Mouse (Mus musculus): ENCODE measurements around the gene 4933407L21Rik. TPM values are rescaled to one million over a fixed set of nuclear protein-coding genes. Genes with fewer than 3 reads are reported as not detected.

Gene 4933407L21Rik
- polyA plus RNA-seq, 1 experiment from 2014 or later = 0.04 TPM

DNA sequence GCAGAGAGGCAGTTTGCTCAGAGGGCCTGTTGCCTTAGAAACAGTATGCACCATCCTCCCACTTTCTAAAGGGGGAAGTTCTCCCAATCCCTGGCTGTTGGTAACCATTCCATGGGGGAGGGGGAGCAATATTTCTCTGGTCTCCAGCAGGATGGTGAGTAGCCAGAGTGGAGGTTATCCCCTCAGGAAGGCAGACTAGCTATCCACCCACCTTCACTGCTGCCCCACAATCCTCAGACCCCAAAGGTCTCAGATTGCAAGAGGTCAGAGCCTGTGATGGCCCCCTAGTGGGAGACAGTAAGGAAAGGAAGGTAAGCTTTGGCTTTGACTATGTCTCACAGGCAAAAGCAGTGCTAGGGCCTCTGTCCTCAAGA is 28.9 kb upstream of the 4933407L21Rik start:
- Histone ChIP-seq H3K9me3 (replicated peaks) (no peaks in the 10 kb centered on the region), H3K36me3 (no peaks in the 10 kb centered on the region), H3K27me3 (no peaks in the 10 kb centered on the region), H3K27ac (peak overlapping the region; percentile 6; the same call in 1 of the 2 replicates), H3K4me3 (no peak overlapping the region), H3K4me2 (no peak overlapping the region), H3K9ac (no peak overlapping the region), H3K4me1 (replicated peaks) (peaks cover 82% of the 10 kb centered on the region)
- ATAC-seq (replicated peaks; ENCODE audit: insufficient number of reproducible peaks, insufficient read depth, low FRiP score, low read depth) = no peak

DNA sequence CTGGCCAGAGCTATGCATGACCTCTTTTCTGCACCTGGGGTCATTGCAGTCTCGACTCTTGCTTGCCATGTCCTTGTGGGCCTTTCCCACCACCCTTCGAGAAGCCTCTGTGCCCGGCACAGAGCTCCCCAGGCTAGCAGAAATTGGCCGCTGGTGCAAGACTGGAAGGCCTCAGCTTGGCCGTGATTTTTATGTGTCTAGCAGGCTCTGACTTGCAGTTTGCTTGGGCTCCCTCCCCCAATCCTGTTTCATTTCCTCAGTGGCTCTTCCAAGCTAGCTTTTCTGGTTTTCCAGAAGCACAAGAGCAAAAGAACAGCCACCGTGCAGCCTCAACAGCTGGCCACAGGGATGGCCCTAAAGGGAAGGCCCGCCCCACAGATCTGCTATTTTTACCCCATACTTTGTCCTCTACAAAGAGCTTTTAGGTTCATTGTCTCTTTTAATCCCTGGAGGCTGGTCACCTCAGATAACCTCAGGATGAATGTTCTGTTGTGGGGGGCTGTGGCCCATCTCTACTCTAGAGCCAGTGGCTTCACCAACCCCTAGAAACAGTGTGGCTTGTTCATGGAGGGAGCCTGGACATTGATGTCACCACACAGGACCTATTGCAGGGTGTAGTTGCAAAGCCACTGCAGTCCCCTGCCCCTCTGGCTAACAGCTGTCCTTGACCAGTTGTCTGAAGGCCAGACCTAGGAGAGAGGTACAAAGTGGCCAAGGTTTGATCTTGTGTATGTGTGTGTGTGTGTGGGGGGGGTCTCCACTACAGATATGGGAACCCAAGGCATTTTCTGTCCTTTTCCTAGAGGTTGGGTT is 27.6 kb upstream of the 4933407L21Rik start:
- 42% methylated on average over 7 of the region's 7 CpGs for WGBS
- no peaks in the 10 kb centered on the region for H3K9me3 ChIP-seq (replicated peaks)
- no peak overlapping the region for H3K9ac ChIP-seq
- peak overlapping the region; percentile 77 for H3K27ac ChIP-seq
- H3K4me2 ChIP-seq = no peak overlapping the region
- H3K36me3 ChIP-seq = peaks cover 13% of the 10 kb centered on the region
- peaks cover 81% of the 10 kb centered on the region for H3K4me1 ChIP-seq (replicated peaks)
- no peak overlapping the region for H3K4me3 ChIP-seq
- H3K27me3 ChIP-seq = no peaks in the 10 kb centered on the region
- ATAC-seq (replicated peaks; ENCODE audit: insufficient number of reproducible peaks, insufficient read depth, low FRiP score, low read depth) = no peak

DNA sequence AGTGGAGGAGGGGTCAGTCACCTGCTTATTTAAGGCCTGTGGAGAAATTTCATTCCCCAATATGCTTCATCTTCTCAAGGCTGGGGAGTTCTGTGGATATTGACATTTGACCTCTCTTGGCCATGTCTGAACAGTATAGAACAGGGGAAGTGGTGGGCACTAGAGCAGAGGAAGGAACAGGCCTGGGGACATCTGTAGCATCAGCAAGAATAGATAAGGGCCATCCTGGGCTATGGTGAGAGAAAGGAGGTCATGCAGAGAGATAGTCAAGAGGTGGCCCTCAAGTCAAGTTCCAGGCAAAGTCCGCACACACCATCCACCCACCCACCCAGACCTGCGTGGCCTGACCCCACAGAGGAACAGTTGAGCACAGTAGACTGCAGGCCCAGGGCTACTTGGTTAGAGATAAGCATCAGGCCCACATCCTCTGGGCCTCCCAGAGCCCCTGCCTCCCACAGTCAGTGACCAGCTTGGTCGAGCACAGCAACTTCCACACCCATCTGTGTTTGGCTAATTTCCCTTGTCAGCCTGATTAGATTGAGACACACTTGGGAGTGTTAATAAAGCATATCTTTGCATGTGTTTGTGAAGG is 26.7 kb upstream of the 4933407L21Rik start:
- no peak overlapping the region for H3K4me3 ChIP-seq
- peak overlapping the region; percentile 11; the same call in 1 of the 2 replicates for H3K4me2 ChIP-seq
- H3K27ac ChIP-seq = peak overlapping the region; percentile 77
- H3K27me3 ChIP-seq = no peaks in the 10 kb centered on the region
- H3K9ac ChIP-seq = no peak overlapping the region
- 16% methylated on average over 3 of the region's 3 CpGs for WGBS
- no peaks in the 10 kb centered on the region for H3K9me3 ChIP-seq (replicated peaks)
- ATAC-seq (replicated peaks; ENCODE audit: insufficient number of reproducible peaks, insufficient read depth, low FRiP score, low read depth) = peak; percentile 51; the same call in 1 of the 2 replicates
- peaks cover 78% of the 10 kb centered on the region for H3K4me1 ChIP-seq (replicated peaks)
- peaks cover 21% of the 10 kb centered on the region for H3K36me3 ChIP-seq

DNA sequence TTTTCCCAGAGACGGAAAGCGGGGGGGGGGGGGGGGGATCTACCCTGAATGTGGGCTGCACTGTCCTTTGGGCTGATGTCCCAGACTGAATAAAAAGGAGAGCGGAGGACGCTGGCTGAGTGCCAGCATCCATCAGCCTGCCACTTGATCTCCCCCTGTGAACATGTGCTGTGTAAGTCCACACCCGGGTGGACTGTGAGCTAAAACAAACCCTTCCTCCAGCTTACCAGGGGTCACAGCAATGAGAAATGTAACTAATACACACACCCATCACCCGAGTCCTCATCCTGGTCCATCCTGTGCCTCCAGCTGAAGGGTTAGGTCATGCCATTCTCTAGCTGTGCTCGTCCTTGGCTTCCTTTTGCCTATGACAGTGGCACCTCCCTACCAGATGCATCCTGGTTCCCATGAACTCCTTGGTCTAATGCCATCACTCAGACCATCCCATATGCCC is 26.1 kb upstream of the 4933407L21Rik start:
- WGBS = 5% methylated on average over 7 of the region's 7 CpGs

DNA sequence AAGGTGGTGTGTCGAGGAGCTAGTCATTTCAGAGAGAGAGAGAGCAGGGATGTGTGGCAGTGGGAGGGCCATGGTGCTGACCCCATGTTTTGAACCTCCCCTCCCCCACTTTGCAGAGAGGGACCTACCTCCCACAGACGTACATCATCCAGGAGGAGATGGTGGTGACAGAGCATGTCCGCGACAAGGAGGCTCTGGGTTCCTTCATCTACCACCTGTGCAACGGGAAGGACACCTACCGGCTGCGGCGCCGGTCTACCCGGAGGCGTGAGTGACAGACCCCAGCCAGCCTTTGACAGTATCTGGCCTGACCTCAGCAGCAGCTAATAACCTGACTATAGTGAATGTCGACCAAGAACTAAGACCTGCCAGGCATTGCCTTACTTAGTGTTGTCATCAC is 21.4 kb upstream of the 4933407L21Rik start:
- Histone ChIP-seq H3K9ac (no peak overlapping the region), H3K27ac (no peak overlapping the region), H3K27me3 (no peaks in the 10 kb centered on the region), H3K36me3 (peaks cover 35% of the 10 kb centered on the region), H3K4me2 (no peak overlapping the region), H3K4me1 (replicated peaks) (peaks cover 52% of the 10 kb centered on the region), H3K4me3 (no peak overlapping the region), H3K9me3 (replicated peaks) (no peaks in the 10 kb centered on the region)
- peak; percentile 52 for ATAC-seq (replicated peaks; ENCODE audit: insufficient number of reproducible peaks, insufficient read depth, low FRiP score, low read depth)
- WGBS = 35% methylated on average over 12 of the region's 12 CpGs

More for the DNA sequence above, 26.1 kb upstream of the 4933407L21Rik start:
- H3K36me3 ChIP-seq = peaks cover 25% of the 10 kb centered on the region
- no peaks in the 10 kb centered on the region for H3K9me3 ChIP-seq (replicated peaks)
- H3K4me1 ChIP-seq (replicated peaks) = peaks cover 78% of the 10 kb centered on the region
- ATAC-seq (replicated peaks; ENCODE audit: insufficient number of reproducible peaks, insufficient read depth, low FRiP score, low read depth) = peak; percentile 80
- peak overlapping the region; percentile 14; the same call in 1 of the 2 replicates for H3K4me2 ChIP-seq
- H3K9ac ChIP-seq = no peak overlapping the region
- H3K27me3 ChIP-seq = no peaks in the 10 kb centered on the region
- H3K27ac ChIP-seq = peak overlapping the region; percentile 77
- H3K4me3 ChIP-seq = no peak overlapping the region

DNA sequence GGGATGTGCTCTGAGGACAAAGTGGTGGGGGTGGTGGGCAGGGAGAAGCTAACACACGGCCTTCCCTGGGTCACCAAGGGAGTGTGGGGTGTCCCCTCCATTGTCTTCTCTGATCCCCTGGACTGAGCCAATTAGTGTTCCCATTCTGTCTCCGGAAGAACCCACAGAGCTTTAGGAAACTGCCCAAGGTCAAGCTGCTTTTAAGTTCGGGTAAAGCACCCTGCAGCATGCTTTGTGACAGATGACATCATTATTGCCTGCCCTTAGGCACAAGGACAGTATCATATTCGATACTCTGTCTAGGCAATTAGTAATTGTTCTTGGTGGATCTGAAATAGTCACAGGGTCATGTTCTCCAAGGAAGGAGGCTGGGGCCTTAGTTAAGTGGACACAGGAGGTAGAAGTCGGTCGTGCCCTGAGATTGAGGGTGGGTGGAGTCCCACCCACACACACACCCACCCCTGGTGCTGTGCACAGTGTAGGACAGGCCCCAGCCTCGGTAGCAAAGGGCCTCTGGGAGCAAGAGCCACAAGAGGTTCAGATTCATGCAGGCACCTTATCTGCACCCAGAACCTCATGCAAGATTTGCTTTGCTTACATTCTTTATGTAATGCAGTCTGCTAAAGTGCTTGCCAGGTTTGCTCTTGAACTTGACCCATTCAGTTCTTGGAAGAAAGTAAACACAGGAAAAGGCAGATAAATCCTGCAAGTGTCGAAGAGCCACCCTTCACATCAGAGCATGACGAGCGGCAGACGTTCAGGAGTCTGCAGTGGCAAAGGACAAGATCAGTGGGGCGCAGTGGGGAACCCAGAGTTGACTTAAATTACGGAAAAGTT is 19.3 kb upstream of the 4933407L21Rik start:
- 36% methylated on average over 13 of the region's 13 CpGs for WGBS
- Histone ChIP-seq H3K4me1 (replicated peaks) (peaks cover 38% of the 10 kb centered on the region), H3K27me3 (no peaks in the 10 kb centered on the region), H3K4me2 (no peak overlapping the region), H3K9me3 (replicated peaks) (no peaks in the 10 kb centered on the region), H3K36me3 (peaks cover 35% of the 10 kb centered on the region), H3K27ac (peak overlapping the region; percentile 48), H3K9ac (no peak overlapping the region), H3K4me3 (no peak overlapping the region)
- 0 out of 2 replicates have a peak, but pooled peaks have one; percentile 30 for ATAC-seq (replicated peaks; ENCODE audit: insufficient number of reproducible peaks, insufficient read depth, low FRiP score, low read depth)

DNA sequence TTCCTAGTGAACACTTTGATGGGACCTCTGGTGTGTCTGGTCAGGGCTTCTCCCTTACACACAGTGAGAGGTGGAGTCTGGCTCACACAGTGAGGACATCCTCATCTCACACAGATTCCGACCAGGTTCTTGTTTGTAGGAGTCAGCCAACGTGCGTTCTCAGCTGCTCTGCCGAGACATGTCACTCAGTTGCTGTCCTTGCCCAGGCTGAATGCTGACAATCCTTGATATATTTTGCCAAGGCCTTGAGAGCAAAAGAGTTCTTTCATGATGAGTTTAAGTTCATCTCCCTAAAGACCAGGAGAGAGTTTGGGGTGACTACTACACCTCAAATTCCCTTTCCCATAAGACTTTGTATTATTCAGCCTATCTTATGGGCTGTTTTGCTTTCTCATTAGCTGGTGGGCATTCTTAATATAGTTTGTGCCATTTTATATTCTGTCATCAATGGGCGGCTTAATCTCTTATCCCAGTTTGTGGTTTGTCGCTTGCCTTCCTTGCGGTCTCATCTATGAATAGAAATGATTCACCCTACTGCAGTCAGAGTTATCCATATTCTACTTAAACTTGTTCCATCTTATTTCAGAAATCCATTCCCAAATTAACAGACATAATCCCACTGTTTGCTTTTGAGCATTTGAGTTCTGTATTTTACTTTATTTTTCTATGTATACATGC is 15.1 kb upstream of the 4933407L21Rik start:
- no peak overlapping the region for H3K4me3 ChIP-seq
- WGBS = 75% methylated on average over 7 of the region's 7 CpGs
- no peaks in the 10 kb centered on the region for H3K9me3 ChIP-seq (replicated peaks)
- H3K4me1 ChIP-seq (replicated peaks) = peaks cover 11% of the 10 kb centered on the region
- no peak for ATAC-seq (replicated peaks; ENCODE audit: insufficient number of reproducible peaks, insufficient read depth, low FRiP score, low read depth)
- H3K9ac ChIP-seq = no peak overlapping the region
- no peak overlapping the region for H3K27ac ChIP-seq
- no peaks in the 10 kb centered on the region for H3K27me3 ChIP-seq
- H3K36me3 ChIP-seq = peaks cover 2% of the 10 kb centered on the region; the same call in 1 of the 2 replicates
- no peak overlapping the region for H3K4me2 ChIP-seq

DNA sequence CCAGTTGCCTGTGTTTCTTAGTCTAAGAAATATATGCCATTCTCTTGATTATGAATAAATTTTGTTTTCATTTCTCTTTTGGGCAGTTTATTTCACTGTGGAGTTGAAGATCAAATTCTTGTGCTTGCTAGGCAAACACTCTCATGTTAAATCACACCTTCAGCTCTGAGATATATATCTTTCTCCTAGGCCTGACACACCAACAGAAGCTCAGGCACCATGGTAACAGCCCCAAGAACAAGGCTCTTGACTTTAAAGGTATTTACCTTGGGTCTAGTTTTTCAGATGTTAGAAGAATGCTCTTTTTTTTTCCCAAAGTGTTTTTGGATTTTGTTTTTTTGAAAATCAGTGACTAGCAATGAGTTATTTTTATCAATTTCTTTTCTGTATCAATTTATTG is 12.4 kb upstream of the 4933407L21Rik start:
- ATAC-seq (replicated peaks; ENCODE audit: insufficient number of reproducible peaks, insufficient read depth, low FRiP score, low read depth) = no peak
- H3K9me3 ChIP-seq (replicated peaks) = no peaks in the 10 kb centered on the region
- H3K27ac ChIP-seq = no peak overlapping the region
- no peaks in the 10 kb centered on the region for H3K36me3 ChIP-seq
- no peaks in the 10 kb centered on the region for H3K27me3 ChIP-seq
- no peak overlapping the region for H3K4me3 ChIP-seq
- no peaks in the 10 kb centered on the region for H3K4me1 ChIP-seq (replicated peaks)
- H3K4me2 ChIP-seq = no peak overlapping the region
- no peak overlapping the region for H3K9ac ChIP-seq

DNA sequence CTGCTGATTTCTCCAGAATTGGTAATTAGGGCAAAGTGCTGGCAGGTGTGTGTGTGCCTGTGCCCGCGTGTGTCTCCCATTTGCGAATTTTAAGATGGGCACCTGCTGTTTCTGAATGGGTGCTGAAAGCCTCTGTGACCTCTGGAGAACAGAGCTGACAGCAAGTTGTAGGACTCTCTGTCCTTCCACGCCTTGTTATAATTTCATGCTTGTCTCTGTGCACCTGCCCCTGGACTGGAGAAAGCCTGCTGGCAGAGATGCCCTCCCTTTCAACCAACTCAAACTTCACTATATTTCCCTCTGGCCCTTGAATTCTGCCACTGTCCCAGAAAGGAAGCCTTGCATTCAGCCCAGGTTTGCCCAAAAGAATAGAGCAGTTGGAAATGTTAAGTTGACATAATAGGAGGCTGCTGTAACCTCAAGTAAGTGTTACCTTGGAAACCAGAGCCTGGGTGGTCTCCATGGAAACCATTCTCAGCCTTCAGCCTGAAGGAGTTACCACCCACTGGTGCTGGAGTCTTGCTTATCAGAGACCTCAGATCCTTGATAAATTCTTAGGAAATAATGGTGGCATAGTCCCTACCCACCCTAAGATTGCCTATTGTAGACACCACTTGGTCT is 11.3 kb upstream of the 4933407L21Rik start:
- WGBS = 59% methylated on average over 4 of the region's 4 CpGs
- ATAC-seq (replicated peaks; ENCODE audit: insufficient number of reproducible peaks, insufficient read depth, low FRiP score, low read depth) = no peak
- Histone ChIP-seq H3K4me3 (no peak overlapping the region), H3K27ac (no peak overlapping the region), H3K4me1 (replicated peaks) (no peaks in the 10 kb centered on the region), H3K27me3 (no peaks in the 10 kb centered on the region), H3K9me3 (replicated peaks) (no peaks in the 10 kb centered on the region), H3K9ac (no peak overlapping the region), H3K36me3 (no peaks in the 10 kb centered on the region), H3K4me2 (no peak overlapping the region)

DNA sequence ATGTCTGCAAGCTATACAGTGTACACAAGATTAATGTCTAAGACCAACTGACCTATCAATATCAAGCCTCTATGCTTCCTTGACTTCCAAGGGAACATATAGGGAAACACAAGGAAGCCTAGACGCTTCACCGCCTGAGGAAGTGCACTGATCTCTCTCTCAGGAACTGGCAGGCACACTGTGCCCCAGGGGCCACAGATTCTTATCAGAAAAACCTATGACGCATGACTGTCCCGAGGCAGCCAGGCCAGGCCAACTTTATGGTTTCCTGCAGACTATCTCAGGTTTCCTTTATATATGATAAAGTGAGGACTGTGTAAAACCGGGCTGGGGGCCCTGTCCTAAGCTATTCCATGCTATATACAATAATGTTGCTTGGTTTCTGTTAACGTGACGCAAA is 8.7 kb upstream of the 4933407L21Rik start:
- ATAC-seq (replicated peaks; ENCODE audit: insufficient number of reproducible peaks, insufficient read depth, low FRiP score, low read depth) = no peak
- Histone ChIP-seq H3K27ac (no peak overlapping the region), H3K36me3 (no peaks in the 10 kb centered on the region), H3K4me1 (replicated peaks) (peaks cover 3% of the 10 kb centered on the region; the same call in 1 of the 2 replicates), H3K9me3 (replicated peaks) (no peaks in the 10 kb centered on the region), H3K4me3 (no peak overlapping the region), H3K4me2 (no peak overlapping the region), H3K9ac (no peak overlapping the region), H3K27me3 (no peaks in the 10 kb centered on the region)
- 68% methylated on average over 7 of the region's 7 CpGs for WGBS
